Mouse (Mus musculus) gastrocnemius, postnatal 4 days (tissue): ENCODE data around the gene Atp8b4. TPM values are rescaled to one million over a fixed set of nuclear protein-coding genes. Genes with fewer than 3 reads are reported as not detected.
"Not testable (repeated sequence)": the region's sequence is repeated elsewhere in the genome, so short reads cannot be mapped to it uniquely, and the experiment has no call there.

Source experiments
- DNase-seq, 2 experiments: peaks; one replicate each; pipeline ENCODE4 v3.0.0; 2021 to 2022; ENCODE audit warnings: low spot score in 2 of 2, mixed read lengths in 2 of 2
- long read RNA-seq, 2 experiments: library from polyadenylated mRNA; stranded (forward); transcript quantifications; one replicate each; pipeline ENCODE4 v2.0.0; 2021
- total RNA-seq, 2 experiments: library from RNA; stranded (reverse); gene quantifications; 2 replicates each; pipeline ENCODE4 v1.2.3; 2021

Atp8b4 gene
- total RNA-seq, result 1 to 10 TPM; 1.1 to 1.5 TPM
- long read RNA-seq, experiment 1, result 0 reads
- long read RNA-seq, experiment 2, partial matches to known transcripts, result 0 of 1 reads
- long read RNA-seq, experiment 2, other reads (novel, unspliced or antisense), result 1 of 1 reads

DNA sequence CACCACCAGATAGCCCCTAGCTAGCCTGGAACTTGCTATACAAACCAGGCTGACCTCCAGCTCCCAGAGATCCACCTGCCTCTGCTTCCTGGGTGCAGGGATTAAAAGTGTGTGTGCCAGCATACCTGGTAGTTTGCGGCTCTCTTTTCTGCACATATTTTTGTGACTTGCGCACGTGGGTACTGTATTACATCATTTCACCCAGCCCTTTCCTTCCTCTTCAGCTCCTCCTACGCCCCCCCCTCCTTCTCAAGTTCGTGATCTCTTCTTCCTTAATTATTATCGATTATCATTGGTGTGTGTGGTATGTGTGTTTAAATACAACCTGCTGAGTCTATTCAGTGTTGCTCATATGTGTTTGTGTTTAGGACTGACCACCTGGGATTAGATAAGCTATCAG lies at the start of gene Atp8b4:
Atp8b4 (minus strand) TSS at position 154 of the 400 bp plus-strand sequence.
- DNase-seq, result no peak

DNA sequence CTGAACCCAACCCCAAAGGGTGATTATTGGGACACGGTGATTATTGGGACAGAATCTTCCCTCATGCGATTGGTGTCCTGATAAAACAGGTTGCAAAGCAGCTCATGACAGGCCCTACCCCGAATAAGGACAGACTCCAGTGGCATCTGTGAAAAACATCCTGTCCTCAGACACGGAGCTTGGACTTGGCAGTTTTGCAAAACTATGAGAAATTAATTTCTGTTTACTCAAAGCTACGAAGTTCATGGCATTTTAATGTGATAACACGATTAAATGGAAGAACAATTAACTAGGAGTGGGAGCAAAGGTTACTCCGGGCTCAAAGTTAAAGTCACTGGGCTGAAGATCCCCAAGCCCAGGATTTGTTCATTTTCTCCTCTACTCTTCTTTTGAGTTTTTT lies 49.2 kb upstream of the Atp8b4 start:
- DNase-seq, result no peak

DNA sequence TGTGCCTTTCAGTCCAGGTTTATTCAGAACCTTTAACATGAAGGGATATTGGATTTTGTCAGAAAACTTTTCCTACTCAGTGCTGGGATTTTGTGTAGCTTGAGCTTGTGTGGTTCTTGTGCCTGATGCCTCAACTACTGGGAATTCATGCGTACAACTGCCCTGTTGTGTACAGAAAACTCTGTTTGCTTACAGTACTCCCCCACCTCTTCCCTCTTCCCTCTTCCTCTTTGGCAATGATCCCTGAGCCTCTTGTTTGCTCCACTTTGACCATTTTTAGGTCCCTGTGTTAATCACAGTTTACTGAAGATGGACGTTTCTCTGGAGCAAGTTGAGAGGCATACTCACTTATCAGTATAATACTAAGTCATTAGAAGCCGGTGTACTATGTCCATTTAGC lies 45.9 kb upstream of the Atp8b4 start:
- no peak for DNase-seq

DNA sequence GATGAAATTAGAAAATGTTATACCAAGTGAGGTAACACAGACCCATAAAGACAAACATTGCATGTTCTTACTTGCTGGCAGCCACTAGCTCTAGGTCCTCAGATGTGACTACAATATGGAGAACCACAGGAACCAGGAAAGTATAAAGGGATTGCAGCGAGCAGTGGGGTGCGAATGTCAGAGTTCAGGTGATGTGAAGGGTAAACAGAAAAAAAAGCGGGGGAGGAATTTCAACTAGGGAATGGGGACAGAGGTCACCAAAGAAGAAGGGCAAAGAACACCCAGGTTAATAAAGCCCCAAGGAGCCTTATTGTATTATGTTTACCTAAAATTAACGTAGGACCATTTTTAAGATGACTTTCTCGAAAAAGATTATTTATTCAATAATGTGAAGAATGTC lies 44.8 kb upstream of the Atp8b4 start:
- DNase-seq, result no peak

DNA sequence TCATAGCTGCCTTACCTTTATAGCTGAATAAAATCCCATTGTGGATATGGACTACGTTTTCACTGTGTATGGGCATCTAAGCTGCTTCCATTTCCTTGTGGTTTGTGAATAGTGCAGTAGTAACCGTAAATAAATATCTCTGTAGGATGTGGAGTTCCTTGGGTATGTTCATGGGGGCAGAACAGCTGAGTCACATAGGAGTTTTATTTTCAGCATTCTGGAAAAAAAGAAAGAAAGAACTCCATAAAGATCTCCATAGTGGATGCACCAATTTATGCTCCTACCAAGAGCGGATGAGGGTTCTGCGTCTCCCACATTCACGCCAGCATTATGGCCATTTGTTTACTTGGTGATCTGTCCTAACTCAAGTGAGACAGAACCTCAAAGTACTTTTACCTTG lies 41.7 kb upstream of the Atp8b4 start:
- no peak for DNase-seq

DNA sequence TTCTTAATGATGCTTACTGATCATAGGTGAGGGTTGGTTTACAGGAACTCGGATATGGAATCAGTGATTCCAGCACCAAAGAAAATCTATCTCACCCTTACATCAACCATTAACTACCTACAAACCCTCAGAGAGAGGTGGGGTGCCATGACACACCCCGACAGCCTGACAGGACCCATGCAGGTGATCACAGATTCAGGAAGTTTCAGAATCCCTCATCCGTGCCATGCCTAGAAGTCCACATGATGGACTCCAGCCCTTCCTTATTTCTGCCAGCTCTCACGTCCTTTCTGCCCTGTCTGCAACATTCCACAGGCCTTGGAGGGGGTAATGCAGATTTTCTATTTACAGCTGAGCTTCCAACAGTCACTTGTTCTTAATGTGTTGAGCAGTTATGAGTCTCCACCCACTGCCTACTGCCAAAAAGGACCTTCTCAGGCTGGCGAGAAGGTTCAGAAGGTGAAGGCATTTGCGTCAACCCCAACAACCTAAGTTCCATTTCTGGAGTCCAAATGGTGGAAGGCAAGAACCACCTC lies 40.0 kb upstream of the Atp8b4 start:
- no peak for DNase-seq

DNA sequence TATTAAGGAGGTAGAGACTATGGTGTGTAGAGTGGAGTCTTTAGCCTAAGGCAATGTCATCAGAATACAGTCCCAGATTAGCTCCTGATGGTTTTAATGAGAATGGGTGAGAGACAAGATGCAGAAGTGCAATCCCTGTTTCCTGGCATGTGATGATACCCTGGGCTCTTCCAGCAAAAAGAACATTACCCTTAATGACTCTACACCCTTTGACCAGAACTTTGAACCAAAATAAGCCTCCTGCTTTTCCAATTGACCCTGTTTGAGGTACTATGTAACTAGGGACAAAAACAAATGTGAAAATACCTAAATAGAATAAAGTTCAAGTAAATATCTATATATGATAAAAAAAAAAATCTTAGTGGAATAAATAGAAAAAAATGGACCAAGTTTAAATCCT lies 37.2 kb upstream of the Atp8b4 start:
- DNase-seq, result no peak

DNA sequence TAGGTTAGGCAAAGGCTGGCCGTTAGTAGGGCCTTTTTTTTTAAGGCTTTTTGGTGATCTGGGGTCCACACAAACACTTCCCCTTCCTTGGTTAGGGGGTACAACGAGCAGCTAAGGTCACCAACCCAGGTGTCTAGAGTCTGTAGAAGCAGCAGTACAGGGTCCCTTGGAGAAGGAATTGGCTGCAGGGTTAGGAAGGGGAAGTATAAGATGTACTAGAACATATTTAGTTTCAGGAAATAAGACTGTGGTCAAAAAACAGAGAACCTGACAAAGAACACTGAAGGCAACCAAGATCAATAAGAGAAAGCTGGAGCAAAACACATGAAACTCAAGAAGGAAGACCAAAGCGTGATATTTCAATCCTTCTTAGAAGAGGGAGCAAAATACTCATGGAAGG lies 30.1 kb upstream of the Atp8b4 start:
- no peak for DNase-seq

DNA sequence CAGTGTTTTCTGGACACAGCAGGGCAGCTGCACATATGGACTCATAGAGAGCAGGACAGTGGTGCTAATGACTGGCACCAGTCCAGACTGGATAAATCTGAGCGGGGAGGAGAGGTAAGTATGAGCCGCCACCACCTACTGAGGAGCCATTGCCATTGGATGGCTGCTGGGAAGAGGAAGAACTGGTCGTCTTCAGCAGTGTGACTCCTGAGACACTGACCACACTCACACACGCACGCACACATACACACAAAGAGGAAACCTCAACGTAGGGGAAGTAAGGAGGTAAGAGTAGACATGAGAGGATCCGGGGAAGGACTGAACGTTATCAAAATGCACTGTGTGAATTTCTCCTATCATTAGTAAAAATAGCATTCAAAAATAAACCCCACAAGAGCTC lies 27.0 kb upstream of the Atp8b4 start:
- DNase-seq, result no peak

DNA sequence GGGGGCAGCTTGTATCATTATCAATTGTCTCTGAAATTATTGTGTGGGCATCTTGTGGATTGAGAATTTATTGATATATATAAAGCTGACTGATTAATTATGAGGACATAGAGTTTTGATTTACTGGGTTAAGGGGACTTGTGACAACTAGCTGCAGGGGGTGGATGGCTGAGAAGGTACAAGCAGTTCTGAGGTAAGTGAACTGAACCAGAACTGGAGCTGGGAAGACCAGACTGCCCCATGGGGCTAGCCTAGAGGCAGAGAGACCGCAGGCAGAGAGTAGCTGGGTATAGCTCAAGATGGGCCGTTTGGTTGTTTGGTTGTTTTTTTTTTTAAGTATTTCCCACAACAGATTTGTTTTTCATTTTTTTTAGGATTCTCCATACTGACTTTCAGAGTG lies 23.8 kb upstream of the Atp8b4 start:
- no peak for DNase-seq

DNA sequence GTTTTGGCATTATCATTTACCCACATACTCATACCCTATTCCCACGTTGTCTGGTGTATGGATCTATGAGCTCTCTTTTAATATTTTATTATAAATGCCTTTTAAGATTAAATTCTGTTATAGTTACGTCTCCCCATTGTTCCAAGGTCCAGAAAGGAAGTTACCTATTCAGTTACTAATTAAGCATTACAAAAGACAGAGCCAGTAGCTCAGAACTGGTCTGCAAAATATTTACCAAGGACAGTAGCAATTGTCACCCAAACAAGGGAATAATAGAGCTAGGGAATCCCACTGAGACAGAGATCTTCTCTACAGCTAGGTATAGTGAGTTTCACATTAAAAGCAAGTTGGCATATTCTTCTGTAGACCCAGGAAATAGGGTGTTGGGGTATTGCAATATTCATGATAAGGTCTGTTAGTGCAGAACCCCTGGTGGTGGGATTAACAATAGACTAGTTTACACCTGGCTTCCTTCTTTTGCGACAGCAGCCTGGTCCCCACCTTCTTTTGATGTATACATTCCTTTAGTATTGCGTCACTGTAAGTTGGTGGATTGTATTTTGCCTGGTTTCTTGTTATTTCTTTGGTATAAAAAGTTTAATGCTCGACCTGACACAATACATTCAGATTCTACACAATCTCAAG lies 22.7 kb upstream of the Atp8b4 start:
- DNase-seq, result not testable (repeated sequence)

DNA sequence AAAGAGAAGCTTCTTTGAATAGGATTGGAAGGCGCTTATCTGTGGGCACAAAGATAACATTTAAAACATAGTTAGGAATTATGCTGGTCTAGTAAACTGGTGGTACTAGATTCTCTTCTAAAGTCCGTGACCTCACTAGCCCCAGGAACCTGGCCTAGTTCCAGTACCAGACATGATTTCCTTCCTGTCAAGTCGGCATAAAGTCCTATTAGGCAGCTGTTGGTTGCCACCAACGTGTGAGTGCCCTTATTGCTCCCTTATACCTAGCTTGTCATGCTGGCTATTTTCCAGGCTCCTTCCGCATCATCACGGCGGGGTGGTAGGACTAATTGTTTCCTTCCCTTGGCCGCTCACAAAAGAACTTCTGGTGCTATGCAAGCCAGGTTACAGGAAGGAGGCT lies 21.6 kb upstream of the Atp8b4 start:
- no peak for DNase-seq

DNA sequence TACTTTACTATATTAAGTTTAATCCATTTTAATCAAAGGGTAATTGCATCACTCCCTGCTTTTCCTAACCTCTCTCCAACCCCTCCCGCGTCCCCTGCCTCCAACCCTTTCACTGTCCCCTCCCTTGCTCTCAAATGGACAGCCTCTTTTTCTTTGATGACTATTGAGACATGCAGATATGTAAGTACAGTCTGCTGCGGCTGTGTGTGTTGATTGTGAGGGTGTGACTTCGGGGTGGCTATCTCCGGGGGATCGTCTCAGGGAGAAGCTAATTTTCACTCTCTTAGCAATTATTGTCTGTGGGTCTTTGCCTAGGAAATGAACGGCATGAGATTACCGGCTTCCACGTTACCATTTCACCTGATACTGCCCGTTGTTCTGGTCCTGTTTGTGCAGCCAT lies 21.0 kb upstream of the Atp8b4 start:
- DNase-seq, result no peak

DNA sequence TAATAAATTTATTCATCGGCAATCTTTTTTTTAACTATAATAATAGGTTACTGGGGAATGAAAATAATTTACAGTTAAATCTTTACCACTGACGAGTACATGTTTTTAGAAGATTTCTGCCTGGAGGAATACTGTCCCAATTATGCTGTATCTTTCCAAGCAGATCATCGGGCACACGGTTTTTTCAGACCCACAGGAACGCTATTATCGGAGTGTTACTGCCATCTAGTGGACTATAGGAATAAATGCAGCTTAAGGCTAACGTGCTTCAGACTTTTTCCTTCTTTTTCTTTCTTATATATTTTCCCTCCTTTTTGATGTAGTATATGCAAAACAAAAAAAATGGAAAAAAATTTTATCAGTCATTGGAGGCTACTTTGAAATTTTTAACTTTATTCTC lies 20.4 kb upstream of the Atp8b4 start:
- DNase-seq, result no peak

DNA sequence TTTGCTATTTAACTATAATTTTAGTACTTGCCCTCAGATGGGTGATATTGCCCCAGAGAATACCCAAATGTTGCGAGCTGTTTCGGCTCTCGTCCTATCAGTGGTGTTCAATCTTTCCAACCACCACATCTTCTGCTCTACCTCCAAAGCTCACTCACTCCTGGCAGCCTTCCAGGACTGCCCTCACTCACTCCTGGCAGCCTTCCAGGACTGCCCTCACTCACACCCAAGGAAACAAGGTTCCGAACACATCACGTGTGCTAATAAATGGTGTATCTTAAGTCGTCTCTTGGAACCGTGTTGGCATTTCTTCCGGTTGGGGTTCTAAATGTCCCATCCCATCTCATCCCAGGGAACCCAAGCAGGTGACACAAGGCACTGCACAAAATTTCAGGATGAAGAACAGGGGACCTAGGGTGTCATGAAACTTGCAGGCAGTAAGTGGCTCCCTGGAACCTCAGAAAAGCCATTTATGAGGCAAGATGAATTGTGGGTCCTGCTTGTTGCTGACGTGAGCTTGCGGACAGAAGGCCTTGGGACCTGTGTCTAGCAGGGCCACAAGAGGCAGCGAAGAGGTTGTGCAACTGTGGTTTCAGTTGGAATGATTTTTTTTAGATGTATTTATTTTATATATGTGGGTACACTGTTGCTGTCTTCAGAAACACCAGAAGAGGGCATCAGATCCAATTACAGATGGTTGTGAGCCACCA lies 19.6 kb upstream of the Atp8b4 start:
- no peak for DNase-seq

DNA sequence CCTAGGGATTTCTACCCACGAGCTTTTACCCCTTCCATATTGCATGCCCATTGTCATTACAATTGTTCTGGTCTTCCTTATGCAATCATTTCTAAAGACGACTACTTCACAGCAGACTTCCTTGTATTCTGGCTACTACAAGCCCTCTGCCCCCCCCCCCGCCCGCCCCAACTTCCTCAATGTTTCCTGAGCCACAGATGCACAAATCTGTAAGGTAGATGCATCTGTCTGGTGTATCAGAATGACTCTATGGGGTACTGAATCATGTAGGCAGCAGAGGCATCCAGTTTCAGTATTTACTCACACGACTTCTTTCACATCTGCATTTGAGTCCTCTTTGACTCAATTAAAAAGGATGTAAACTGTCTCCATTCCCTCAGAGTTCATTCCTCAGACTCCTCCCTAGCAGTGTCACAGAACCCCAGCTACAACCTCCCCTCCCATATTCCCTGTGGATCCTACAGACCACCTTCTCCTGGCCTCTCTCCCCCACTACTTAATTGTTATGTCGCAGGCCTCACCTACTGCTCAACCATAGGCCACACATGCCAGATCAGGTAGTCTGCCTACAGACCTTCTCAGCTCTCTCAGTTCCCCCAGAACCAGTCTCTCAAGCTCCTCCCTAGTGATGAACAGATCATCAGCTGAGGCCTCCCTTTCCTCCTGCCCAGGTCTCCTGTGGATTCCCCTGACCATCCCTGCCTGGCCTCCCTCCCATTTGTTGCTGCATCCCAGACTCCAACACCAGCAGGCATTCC lies 14.8 kb upstream of the Atp8b4 start:
- DNase-seq, result no peak

DNA sequence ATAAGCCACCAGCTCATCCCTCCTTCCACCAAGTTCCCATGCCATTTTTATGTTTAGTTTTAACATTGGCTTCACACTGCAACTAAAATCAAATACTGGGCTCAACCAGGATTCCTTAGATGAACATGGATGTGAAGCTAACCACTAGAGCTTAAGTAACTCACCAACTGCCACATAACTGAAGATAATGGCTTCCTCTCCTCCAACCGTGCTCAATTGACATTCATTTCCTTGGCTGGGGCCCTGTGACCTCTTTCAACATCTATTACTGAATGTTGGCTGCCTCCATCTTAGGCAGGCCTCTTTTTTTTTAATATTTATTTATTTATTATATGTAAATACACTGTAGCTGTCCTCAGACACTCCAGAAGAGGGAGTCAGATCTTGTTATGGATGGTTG lies 7.8 kb upstream of the Atp8b4 start:
- DNase-seq, result no peak

DNA sequence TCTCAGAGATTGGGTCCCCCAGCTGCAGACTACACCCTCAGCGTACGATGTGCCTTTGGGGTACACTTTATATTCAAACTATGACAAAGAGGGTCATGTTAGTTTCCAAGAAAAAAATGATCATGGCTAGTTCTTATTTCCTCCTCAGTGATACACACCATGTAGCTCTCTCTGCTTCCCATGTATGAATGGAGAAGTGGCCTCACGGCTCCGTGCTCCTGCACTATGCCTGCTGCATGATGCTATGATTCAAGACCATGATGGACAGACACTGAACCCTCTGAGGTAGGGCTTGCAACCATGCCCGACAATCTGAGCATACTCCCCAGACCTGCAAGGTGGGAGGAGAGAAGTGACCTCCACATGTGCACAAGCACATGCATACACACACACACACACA lies 7.0 kb upstream of the Atp8b4 start:
- DNase-seq, result no peak

DNA sequence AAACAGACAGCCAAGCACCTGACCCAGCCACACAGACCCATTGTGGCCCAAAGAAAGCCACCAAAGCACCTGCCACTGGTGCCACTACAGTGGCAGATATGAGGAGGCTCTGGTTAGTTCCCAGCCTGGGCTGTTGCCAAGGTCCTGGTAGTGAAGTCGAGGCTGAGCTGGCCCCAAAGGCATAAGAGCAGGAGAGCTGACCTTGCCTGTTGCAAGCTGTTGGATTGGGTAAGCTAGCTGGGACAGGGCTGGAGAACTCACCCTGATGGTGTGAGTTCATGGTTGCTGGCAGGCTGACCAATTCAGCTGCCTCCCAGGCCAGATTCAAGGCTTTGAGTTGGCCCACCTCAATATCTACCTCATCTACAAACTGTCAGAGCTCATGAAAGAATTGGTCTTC lies 4.7 kb upstream of the Atp8b4 start:
- no peak for DNase-seq

DNA sequence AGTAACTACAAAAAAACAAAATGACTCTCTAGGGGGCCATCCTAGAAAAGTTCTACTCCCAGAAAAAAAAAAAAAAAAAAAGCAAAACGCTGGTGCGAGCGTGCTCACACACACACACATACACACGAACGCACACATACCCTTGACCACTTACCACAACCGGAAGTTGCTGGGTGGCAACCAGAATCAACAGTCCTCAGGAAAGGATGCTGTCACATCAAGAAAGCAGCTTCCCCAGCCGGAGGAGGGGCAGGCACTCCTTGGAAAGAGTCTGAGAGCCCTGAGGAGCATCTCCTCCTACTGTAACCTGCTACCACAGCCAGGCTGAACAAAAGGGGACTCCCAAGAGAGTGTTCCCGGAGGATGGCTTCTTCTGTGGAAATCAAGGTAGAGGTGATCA lies 744 bp downstream of the Atp8b4 start:
- DNase-seq, result no peak

DNA sequence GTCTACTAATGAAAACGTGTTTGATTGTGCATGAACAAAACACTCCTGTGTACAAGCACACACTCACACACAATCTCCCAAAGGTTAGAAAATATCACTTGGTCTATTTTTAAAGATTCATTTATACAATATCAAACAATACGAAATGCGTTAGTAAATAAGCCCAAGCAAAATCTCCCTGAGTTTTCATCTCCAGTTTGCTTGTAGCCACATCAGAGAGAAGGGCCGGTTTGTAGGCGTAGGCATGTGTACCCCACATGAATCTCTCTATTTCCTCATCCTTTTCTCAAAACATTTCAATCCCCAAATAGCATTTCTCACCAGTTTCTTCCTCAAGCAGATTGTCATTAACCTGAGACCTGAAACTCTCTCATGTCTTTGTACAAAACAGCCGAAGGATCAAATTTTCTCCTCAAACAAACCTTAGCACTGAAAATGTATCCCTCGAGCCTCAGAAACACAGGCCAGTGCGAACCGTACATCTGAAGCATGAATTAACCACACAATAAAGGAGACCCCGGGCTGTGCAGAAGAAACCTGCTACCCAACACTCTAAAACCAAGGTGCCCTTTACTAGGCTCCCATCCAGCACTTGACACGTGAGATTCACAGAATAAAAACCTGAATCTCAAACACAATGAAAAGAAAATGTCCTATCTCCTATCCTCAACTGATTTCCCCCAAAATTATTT lies 1.6 kb downstream of the Atp8b4 start:
- DNase-seq, result no peak
